Mouse (Mus musculus): ENCODE results near the gene Foxc1.

The Foxc1 gene

DNA sequence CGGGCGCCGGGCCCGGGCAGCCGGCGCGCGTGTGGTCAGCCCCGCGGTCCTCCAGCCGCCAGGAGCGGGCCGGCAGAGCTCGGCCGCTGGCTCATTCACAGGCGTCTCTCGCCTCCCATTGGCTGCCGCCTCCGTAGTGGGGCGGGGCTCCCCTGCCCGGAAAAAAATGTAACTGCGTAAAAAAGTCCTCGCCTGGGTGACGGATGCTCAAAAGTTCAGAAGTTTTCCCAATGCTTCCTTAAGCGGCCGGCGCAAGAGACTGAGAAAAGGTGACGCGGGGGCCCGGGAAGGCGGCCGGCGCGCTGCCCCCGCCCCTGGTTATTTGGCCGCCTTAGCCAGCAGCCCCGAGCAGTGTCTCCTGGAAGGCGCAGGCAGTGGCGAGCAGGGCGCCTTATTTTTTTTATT lies at the start of gene Foxc1:
Gene Foxc1, plus strand, starts transcription at position 206 of the 405 bp plus-strand sequence.
- peak; percentile 91 for DNase-seq (ENCODE audit: low spot score)

GRCm38 (mm10) chr13:31760411-31760810 lies 46.0 kb upstream of the Foxc1 start:
- no peak for DNase-seq (ENCODE audit: low spot score)

GRCm38 (mm10) chr13:31761057-31761456 lies 45.4 kb upstream of the Foxc1 start:
- no peak for DNase-seq (ENCODE audit: low spot score)

GRCm38 (mm10) chr13:31764419-31764818 lies 42.0 kb upstream of the Foxc1 start:
- no peak for DNase-seq (ENCODE audit: low spot score)

- DNase-seq (ENCODE audit: low spot score), result no peak
Observed at GRCm38 (mm10) chr13:31765564-31765963, 40.9 kb upstream of the Foxc1 start.

GRCm38 (mm10) chr13:31772882-31773281 lies 33.6 kb upstream of the Foxc1 start:
- DNase-seq (ENCODE audit: low spot score), result no peak

GRCm38 (mm10) chr13:31775762-31776161 lies 30.7 kb upstream of the Foxc1 start:
- no peak for DNase-seq (ENCODE audit: low spot score)

- peak; percentile 22 for DNase-seq (ENCODE audit: low spot score)
Observed at GRCm38 (mm10) chr13:31779281-31779981, 27.0 kb upstream of the Foxc1 start.

- no peak for DNase-seq (ENCODE audit: low spot score)
Observed at GRCm38 (mm10) chr13:31780299-31780698, 26.1 kb upstream of the Foxc1 start.

- no peak for DNase-seq (ENCODE audit: low spot score)
Observed at GRCm38 (mm10) chr13:31782063-31782462, 24.4 kb upstream of the Foxc1 start.

- DNase-seq (ENCODE audit: low spot score), result no peak
Observed at GRCm38 (mm10) chr13:31784757-31785156, 21.7 kb upstream of the Foxc1 start.

- peak; percentile 58 for DNase-seq (ENCODE audit: low spot score)
Observed at GRCm38 (mm10) chr13:31792480-31793132, 13.8 kb upstream of the Foxc1 start.

DNA sequence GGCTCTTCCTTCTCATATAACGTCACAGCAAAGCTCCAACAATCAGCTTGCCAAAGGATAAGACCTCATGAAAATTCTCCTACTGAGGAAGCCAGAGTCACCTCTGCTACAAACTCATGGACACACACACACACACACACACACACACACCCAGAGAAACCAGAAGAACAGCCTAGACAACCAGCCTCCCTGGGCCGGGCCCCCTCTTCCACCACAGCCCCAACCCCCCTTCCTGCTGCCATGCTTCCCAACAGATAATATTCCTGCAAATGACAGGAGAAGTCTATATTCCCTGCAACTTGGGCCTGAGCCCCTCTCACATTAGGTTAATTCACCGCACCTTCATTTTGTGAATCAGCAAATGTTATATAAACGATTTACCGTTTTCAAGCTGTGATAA lies 13.3 kb upstream of the Foxc1 start:
- peak; percentile 36 for DNase-seq (ENCODE audit: low spot score)

DNA sequence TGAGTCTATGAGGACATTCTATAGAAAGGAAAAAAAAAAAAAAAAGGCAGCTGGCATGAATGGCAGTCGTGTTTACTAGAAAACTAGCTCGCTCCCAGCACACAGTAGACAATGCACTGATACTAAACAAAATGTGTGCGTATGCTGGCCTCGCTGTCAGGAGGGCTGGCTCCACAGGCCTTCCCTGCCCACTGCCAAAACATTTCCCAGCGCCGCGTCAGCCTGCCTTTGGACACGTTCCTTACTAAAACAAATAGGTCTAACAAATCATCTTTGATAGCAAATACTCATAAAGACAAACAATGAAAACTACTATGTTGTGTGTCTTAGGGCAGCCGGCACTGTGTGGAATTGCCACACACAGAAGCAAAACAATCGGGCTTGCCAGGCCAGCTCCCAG lies 9.1 kb upstream of the Foxc1 start:
- DNase-seq (ENCODE audit: low spot score), result peak; percentile 39

- no peak for DNase-seq (ENCODE audit: low spot score)
Observed at GRCm38 (mm10) chr13:31798075-31798474, 8.4 kb upstream of the Foxc1 start.

- peak; percentile 93 for DNase-seq (ENCODE audit: low spot score)
Observed at GRCm38 (mm10) chr13:31800581-31801576, 5.6 kb upstream of the Foxc1 start.

GRCm38 (mm10) chr13:31801703-31802305 lies 4.6 kb upstream of the Foxc1 start:
- DNase-seq (ENCODE audit: low spot score), result no peak

- no peak for DNase-seq (ENCODE audit: low spot score)
Observed at GRCm38 (mm10) chr13:31802447-31802846, 4.0 kb upstream of the Foxc1 start.

DNA sequence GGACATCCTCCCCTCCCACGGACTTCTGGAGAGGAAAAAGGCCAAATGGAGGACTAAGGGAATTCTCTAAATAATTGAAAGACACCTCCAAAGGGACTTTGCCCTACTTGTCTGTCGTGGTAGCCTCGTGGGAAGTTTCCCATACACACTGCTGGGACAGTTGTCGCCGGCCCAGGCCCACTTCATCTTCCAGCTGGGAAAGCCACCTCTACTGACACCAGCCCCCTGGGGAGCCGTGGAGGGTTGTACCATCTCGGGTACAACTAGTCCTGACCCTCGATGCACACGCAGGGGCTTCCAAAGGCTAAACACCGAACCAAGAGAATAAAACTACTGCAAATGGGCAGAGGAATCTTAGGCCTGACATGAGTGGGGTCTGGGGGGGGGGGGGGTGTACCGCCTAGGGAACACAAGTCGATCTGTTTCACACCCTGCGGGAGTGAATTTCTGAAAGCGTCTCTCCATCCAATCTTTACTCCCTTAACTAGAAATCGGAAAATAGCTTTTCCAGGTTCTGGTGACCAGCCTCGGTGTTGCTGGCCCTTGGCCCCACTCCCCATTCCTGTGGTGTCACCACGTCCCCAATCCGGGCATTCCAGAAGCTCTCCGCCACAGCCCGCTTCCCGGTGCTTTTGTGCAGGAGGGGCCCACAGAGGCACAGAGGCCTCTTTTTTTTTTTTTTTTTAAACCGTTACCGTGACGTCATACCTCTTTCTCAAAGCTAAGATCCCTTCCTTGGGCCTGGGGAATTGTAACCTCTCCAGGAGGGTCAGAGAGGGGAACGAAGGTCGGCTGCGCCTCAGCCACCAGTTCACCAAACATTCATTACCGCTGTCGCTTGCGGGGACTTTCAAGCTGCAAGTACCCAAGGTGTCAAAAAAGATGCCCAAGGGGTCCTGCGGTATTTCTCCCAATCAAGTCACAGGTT lies 3.0 kb upstream of the Foxc1 start:
- no peak for DNase-seq (ENCODE audit: low spot score)

GRCm38 (mm10) chr13:31804571-31804970 lies 1.9 kb upstream of the Foxc1 start:
- DNase-seq (ENCODE audit: low spot score), result no peak

Data from urinary bladder, postnatal 14 days (tissue).